Mouse (Mus musculus): Measurements from ENCODE around the gene Gm38394. TPM values are rescaled to one million over a fixed set of nuclear protein-coding genes. Genes with fewer than 3 reads are reported as not detected.

Gm38394 gene
- total RNA-seq, 2 experiments from 2014 or later: 44.5 to 45.3 TPM

GRCm38 (mm10) chr1:133664203-133664970 lies 3.3 kb upstream of the Gm38394 start:
- DNase-seq (ENCODE audit: low spot score in 2 of 2): no peak

GRCm38 (mm10) chr1:133663427-133663826 lies 2.3 kb upstream of the Gm38394 start:
- DNase-seq (ENCODE audit: low spot score in 2 of 2): no peak

- DNase-seq (ENCODE audit: low spot score in 2 of 2): no peak
Observed at GRCm38 (mm10) chr1:133662941-133663340, 1.8 kb upstream of the Gm38394 start.

GRCm38 (mm10) chr1:133660466-133661202 lies 484 bp downstream of the Gm38394 start, which contains the start of gene Zbed6:
TSS of gene Zbed6 (minus strand) at chr1:133660885.
- DNase-seq (ENCODE audit: low spot score in 2 of 2): peak; percentile 31 to 56

GRCm38 (mm10) chr1:133658878-133659277 lies 2.2 kb downstream of the Gm38394 start:
- DNase-seq (ENCODE audit: low spot score in 2 of 2): no peak

- no peak for DNase-seq (ENCODE audit: low spot score in 2 of 2)
Observed at GRCm38 (mm10) chr1:133656811-133657210, 4.3 kb downstream of the Gm38394 start.

GRCm38 (mm10) chr1:133653033-133653432 lies 8.1 kb downstream of the Gm38394 start:
- DNase-seq (ENCODE audit: low spot score in 2 of 2): no peak

- no peak for DNase-seq (ENCODE audit: low spot score in 2 of 2)
Observed at GRCm38 (mm10) chr1:133650288-133651055, 10.6 kb downstream of the Gm38394 start.

GRCm38 (mm10) chr1:133645652-133646051 lies 15.5 kb downstream of the Gm38394 start:
- DNase-seq (ENCODE audit: low spot score in 2 of 2): no peak

- DNase-seq (ENCODE audit: low spot score in 2 of 2): no peak
Observed at GRCm38 (mm10) chr1:133641163-133641562, 20.0 kb downstream of the Gm38394 start.

GRCm38 (mm10) chr1:133638517-133638916 lies 22.6 kb downstream of the Gm38394 start:
- no peak for DNase-seq (ENCODE audit: low spot score in 2 of 2)

GRCm38 (mm10) chr1:133632168-133632567 lies 28.9 kb downstream of the Gm38394 start:
- no peak for DNase-seq (ENCODE audit: low spot score in 2 of 2)

GRCm38 (mm10) chr1:133625052-133625451 lies 36.1 kb downstream of the Gm38394 start:
- no peak for DNase-seq (ENCODE audit: low spot score in 2 of 2)

GRCm38 (mm10) chr1:133618311-133618710 lies 42.8 kb downstream of the Gm38394 start:
- DNase-seq (ENCODE audit: low spot score in 2 of 2): no peak

- DNase-seq (ENCODE audit: low spot score in 2 of 2): no peak
Observed at GRCm38 (mm10) chr1:133617908-133618307, 43.2 kb downstream of the Gm38394 start.

- DNase-seq (ENCODE audit: low spot score in 2 of 2): no peak
Observed at GRCm38 (mm10) chr1:133613817-133614216, 47.3 kb downstream of the Gm38394 start.

GRCm38 (mm10) chr1:133611436-133611835 lies 49.7 kb downstream of the Gm38394 start:
- DNase-seq (ENCODE audit: low spot score in 2 of 2): no peak

- DNase-seq (ENCODE audit: low spot score in 2 of 2): no peak
Observed at GRCm38 (mm10) chr1:133610601-133611000, 50.5 kb downstream of the Gm38394 start.

- peak; percentile 88 to 98 for DNase-seq (ENCODE audit: low spot score in 2 of 2)
Observed at GRCm38 (mm10) chr1:133609771-133610502, 51.2 kb downstream of the Gm38394 start, which contains the start of gene Snrpe. TSS of gene Snrpe (minus strand) at chr1:133610291.

- DNase-seq (ENCODE audit: low spot score in 2 of 2): no peak
Observed at GRCm38 (mm10) chr1:133603174-133603573, 57.9 kb downstream of the Gm38394 start.

Measured in adrenal gland, postnatal 4 days (tissue).